Mouse (Mus musculus) R1 (cell line): ENCODE measurements around the gene Zdhhc14.
"Not testable (repeated sequence)": the region's sequence is repeated elsewhere in the genome, so short reads cannot be mapped to it uniquely, and the experiment has no call there.

Source experiments
- DNase-seq: peaks from one replicate; pipeline ENCODE4 v3.0.0-alpha.2; 2018; ENCODE audit warnings: low read depth, low spot score

Gene Zdhhc14

DNA sequence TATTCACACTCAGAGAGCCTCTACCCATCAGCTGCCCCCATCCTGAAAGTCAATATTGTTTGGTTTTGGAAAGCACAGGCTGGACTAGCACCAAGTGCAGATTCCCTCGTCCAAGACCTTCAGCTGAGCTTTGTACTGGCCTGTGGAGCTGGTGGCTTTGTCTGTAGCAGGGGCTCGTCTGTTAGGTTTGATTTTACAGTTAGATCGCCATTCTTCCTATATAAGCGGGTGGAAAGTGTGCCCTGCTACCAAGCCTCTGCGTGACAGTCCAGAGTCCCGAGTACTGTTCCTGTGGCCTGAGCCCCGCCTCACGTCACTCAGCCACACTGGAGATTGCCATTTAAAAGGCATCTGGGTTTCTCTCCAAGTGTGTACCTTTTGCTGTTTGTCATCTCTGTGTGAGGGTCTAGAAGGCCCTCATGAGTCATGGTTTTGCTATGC lies 113.8 kb downstream of the Zdhhc14 start:
- DNase-seq: no peak

DNA sequence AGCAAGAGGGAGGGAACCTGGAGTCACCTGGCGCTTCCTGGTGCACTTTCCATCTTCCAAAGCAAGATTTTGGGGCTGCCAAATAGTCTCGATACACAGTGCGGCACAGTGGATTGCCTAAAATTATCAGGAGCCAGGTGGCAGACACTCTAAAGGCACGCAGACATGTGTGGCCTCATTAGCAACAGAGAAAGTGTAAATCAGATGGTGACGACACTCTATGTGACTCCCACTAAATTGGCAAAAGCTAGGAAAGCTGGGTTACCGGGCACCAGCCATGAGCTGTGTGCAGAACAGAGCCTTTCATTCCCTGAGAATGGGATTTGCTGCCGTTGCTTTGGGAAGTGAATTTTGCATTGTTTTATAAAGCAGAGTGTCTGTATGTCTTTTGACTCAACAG lies 115.0 kb downstream of the Zdhhc14 start:
- no peak for DNase-seq

DNA sequence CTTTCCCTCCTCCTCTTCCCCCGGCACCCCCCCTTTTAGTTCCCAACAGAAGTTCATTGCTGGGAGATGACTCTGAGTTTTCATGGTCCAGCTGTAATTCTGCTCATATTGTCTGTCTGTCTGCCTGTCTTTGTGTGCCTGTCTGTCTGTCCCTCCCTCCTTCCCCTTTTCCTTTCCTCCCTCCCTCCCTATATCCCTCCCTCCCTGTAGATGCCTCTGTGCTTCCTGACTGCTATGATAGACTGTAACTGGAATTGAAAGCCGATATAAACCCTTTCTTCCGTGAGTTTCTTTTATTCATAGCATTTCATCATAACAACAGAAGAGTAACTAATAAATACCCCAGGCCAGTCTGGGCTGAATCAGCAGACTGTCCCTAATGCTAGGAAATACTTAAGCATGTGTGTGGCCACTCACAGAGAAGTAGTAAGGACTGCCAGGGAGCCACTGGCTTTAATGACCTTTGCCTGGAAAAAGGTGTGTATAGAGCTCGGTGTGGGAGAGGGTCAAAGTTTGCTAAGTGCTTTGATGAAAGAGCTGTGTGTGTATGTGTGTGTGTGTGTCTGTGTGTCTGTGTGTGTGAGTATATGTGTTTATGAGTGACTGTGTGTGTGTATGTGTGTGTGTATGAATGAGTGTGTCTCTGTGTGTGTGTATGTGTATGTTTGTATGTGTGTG lies 117.7 kb downstream of the Zdhhc14 start:
- no peak for DNase-seq

DNA sequence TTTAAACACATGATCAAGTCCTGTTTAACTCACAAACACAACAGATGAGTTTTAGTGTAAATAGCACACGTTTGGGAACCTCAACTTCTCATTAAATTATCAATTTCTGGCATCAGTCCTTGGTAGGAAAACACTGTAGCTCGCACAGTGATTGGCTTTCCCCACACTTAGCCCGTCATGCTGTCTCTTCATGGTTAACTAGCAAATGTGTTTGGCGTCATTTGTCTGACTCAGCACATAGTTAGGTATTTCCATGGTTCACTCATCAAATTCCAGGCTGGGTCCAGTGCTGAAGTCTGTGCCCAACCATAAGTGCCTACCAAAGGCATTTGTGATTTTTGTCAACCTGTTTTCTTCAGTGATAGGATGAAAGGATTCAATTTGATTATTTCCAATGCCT lies 119.9 kb downstream of the Zdhhc14 start:
- no peak for DNase-seq

DNA sequence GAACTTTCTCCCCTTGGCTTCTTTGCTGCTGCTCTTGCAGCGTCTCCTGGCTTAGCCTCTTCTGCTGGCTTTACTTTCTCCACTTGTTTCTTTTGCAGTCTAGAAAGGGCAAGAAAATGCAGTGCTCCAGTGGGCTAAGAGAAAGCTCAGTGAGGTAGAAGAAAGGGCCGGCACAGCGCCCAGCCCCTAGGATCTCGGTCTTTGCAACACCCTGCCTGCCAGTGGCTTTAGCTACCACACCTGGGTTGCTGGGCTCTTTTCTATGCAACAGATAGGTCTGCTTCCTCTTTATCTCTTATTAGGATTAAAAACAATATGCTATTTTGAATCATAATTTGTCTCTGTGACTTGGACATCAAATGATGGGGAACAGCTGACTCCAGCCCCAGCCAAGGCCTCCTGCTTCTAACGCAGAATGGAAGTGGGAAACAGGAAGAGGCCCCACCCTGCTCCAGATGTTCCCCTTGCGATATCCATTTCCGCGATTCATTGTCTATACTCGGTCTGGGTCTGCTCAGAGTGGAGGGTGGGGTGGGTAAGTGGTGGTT lies 122.5 kb downstream of the Zdhhc14 start:
- peak; percentile 70 for DNase-seq

DNA sequence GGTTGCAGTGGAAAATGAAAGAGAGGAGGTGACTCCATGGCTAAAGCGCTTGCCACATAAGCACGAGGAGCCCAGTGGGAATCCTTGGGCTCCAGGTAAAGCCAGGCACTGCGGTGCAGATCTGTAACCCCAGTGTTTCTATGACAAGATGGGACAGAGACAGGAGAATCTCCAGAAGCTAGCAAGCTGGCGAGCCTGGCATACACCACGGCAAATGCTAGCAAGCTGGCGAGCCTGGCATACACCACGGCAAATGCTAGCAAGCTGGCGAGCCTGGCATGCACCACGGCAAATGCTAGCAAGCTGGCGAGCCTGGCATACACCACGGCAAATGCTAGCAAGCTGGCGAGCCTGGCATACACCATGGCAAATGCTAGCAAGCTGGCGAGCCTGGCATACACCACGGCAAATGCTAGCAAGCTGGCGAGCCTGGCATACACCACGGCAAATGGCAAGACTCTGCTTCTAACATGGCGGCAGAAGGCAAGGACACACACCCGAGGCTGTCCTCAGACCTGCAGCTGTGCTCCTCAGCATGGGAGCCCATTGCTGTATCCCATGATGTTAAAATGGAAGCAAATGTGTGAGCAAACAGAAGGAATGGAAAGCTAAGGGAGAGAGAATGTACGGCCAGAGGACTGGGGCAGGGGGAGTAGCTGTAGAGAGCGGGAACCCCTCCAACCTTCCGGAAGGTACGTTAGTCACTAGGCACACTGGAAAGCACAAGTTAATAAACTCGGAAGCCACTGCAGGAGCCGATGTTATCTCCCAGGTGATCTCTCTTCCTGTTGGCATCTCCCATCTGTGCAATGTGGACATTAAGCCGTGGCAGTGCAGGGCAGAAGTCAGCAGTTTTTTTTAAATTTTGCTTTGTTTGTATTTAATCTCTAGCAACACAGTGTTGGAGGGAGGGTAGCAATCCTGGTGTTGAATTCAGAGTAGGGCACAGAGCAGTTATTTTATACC lies 129.6 kb downstream of the Zdhhc14 start:
- DNase-seq: no peak

DNA sequence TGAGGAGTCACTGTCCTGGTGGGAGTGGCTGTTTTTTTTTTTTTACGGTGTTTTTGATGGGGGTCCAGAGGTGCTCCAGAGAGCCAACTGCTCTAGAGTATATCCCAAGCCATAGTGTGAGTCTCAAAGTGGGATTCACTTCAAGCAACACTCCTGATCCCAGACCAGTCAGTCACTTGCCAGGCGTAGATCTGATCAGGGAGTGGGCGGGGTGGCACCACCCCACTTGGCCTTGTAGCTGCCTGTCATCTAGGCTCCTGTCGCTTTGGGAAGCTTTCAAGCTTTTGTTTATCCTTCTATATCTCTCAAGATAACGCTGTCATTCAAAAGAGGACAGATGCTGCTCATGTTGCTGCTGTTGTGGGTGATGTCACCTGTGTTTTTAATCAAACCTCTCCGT lies 130.4 kb downstream of the Zdhhc14 start:
- no peak for DNase-seq

DNA sequence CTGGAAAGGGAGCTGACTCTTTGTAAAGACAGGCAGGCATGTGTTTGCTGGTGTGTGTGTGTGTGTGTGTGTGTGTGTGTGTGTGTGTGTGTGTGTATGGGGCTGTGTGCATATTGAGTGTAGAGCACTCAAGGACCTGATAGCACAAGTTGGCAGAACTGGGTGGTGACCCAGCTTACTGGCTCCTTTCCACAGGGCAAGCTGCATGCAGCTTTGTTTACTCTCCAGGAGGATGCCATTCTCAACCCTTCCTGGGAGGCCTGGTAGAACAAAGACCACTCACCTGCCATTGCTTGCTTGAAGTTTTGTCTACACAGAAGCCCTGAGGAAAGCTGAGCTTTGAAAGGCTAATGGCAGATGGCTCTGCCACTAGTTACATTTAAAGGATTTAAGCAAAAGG lies 130.8 kb downstream of the Zdhhc14 start:
- peak; percentile 52 for DNase-seq

DNA sequence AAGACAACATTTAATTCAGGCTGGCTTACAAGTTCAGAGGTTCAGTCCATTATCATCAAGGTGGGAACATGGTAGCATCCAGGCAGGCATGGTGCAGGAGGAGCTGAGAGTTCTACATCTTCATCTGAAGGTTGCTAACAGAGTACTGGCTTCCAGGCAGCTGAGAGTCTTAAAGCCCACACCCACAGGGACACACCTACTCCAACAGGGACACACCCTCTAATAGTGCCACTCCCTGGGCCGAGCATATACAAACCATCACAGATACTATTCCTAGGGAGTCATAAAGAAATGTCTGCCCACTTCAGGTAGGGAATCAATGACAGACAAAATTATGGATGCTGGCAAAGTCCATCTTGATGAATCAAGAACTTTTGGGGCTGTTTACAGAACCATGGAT lies 132.5 kb downstream of the Zdhhc14 start:
- DNase-seq: not testable (repeated sequence)

DNA sequence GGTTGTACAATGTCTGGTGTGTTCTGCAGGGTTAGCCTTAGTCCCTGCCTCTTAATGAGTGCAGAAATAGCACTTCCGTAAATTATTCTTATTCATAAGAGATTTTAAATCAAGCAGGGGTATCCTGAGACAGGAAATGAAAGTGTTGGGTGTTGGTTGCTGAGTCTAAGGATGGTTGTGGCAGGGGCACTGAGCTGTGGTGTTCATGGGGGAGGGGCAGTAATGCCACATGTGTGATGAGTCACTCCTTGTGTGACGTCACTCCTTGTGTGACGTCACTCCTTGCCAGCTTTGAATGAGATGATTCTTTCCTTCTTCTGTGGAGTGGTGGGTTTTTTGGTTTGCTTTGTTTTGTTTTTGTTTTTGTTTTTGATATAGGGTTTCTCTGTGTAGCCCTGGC lies 134.0 kb downstream of the Zdhhc14 start:
- no peak for DNase-seq

DNA sequence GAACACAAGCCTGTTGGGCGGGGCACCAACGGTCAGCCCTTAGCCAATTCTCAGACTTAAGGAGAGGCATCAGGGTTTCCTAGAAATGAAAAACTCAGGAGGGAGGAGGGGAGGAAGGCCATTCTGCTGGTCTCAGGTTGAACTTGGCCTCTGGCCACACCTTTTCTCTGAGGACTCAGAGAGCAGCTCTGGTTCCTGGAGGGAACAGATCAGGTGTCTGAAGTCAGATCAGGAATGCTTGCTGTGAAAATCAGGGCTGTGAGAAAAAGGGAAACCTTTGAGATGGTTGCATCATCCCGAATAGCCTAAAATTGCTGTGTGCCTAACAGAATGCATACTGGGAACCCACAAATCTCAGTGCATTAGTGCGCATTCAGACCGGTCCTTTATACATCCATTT lies 135.3 kb downstream of the Zdhhc14 start:
- DNase-seq: no peak

DNA sequence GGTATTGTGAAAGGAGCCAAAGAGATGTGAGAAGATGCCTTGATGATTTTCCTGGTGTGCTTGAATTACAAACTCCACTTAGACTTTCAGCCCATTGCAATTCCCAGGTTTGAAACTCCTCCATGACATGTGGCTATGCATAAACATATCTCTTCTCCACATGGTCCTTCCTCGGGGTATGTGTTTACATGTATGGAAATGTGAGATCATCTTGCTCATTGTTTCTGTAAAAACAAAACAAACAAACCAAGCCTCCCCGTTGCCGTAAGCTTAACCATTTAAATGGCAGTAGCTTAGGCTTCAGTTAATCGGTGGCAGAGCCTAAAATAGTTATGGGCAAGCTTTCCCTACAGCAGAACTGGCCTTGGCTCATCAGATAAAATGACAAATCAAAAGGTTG lies 137.3 kb downstream of the Zdhhc14 start:
- DNase-seq: no peak

DNA sequence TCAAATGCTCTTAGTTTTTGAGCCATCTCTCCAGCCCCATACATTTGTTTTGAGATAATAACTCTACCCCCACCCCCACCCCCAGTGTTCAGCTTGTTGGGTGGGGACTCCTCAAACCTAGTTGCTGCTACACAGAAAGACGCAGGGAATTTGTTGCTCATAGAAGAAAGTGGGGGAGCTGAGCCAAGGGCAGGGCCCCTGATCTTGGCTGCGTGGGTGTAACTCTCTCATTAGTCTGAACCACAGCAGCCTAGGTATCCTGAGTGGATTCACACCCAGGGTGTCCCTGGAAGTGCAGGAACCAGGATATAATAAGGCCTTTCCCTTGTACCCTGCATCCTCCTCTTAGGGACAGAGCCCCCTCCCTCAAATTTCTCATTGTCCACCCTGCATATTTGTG lies 142.9 kb downstream of the Zdhhc14 start:
- DNase-seq: no peak

DNA sequence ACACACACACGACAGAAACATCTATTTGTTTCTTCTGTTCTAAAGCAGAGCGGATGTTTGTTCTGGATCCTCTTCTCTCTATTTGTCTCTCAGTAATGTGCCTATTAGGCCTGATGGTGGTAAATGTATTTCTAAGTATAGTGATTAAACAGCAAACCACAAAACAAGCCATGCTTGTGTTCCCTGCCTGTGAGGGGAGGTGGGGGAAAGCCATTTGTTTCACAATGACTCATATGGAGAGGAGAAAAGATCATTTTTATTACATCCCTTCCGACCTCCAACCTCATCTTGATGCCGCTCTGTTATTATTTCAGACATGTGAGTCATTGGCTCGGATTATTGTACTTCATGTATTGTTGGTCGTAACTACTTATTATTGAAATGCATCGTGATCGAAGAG lies 149.1 kb downstream of the Zdhhc14 start:
- no peak for DNase-seq

DNA sequence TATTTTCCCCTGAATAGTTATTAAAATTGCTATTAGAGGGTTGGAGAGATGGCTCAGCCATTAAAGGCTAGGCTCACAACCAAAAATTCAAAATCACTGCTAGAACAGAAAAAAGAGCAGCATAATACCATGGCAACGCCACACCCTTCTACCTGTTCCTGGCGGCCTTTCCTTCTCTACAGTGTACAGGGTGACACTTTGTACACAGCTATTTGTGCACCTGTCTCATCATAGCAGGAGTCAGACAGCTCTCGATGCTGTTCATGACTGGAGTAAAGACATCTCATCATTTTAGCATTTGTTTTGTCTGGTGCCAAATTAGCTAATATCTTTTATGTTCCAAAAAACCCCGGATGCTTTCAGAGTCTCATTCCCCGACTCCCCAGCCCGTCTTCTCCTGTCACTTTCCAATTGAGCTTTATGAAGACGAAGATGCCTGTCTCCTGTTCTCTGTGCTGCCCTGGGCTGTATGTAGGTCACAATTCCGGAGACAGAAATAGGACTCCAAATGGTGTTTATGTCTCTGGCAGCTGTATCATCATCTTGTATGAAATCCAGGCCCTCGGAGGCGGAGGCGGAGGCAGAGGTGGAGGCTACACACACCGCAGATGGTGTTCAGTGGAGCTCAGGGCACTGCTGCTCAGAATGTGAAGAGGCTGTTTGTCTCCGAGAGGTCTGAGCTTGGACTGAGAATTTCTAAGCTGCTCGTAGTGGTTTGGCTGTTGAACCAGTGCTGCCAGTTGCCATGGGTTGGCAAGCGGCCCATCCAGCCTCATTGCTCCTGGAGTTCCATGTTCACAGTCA lies 150.8 kb downstream of the Zdhhc14 start:
- DNase-seq: no peak

DNA sequence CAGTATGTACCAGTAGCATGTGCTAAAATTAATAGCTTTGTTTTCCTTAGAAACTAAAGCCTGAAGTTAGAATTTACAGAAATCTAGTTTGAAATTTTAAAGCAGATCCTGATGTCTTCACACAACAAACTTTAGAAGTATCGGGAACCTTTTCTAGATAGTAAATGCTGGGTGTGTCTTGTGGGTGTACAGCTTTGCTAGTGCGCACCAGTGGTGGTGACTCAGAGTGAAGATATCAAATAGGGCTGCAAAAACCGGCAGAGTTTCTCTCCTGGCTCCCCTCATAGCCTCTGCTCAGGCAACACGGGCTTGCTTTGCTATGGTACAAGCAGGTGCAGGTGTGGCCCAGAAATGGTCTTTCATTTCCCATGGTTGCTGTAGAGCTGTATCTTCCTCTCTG lies 157.8 kb downstream of the Zdhhc14 start:
- DNase-seq: no peak

DNA sequence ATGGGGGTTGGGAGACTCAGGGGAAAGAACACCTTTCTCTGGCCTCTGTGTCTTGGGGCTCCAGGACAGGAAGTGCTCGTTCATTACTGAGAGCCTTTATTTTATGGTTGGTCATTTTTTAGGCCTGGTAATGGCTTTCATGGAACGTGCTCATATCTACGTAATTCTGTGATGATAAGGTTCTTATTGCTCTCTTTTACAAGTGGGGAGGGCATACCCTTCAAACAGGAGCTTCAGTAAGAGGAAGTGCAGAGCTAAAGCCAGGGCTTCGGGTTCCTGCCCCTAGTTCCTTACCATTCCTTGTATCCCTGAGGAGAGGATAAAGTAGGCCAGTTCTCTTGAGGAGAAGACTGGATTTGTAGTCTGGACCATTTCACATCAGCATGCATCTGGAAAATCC lies 158.3 kb downstream of the Zdhhc14 start:
- no peak for DNase-seq

DNA sequence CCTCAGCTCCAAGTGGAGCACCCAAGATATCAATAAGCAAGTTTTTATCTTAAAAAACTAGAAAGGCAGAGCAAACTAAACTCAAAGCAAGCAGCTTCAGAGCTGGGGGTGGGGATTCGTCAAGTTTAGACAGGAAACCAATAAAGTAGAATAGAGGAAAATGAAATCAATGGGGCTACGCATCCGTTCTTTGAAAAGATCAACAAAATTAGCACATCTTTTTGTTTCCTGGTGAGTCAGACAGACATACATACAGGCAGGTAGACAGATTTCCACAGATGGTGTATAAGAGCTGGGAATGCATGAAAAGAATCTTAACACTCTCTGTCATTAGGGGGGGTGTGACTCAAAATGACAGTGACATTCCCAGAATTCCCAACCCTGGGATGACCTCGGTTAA lies 159.2 kb downstream of the Zdhhc14 start:
- no peak for DNase-seq

DNA sequence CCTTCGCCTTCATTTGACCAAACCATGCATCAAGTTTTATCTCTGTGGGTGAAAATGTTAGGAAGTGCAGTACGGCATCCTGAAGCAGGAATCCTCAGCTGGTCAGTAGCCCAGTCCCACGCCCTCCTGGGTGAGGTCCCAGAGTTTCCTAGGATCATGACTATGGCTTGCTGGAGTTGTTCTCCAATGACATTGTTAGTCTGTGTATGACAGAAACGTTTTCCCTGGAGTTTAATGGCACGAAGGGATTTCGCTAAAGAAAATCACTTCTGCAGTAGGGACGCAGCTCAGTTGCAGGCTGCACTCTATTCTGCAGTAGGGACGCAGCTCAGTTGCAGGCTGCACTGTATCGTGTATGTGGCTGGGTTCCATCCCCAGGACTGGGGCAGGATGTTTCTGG lies 161.6 kb downstream of the Zdhhc14 start:
- DNase-seq: no peak

DNA sequence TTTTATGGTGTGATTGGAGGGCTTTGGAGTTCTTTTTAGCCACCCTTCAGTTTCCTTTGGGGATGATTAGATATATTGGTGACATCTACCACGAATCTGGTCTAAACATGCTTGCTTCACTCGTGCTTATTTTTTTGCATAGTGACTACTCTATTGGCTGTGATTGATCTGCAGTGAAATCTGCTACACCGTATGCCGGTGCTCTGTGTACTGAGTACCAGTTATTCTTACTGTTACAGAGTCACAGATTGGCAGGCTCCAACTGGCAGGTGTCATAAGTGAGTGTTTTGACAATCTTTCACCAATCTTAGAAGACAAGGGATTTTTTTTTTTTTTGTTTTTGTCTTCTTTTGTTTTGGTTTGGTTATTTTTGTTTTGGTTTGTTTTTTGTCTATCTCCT lies 163.2 kb downstream of the Zdhhc14 start:
- no peak for DNase-seq

DNA sequence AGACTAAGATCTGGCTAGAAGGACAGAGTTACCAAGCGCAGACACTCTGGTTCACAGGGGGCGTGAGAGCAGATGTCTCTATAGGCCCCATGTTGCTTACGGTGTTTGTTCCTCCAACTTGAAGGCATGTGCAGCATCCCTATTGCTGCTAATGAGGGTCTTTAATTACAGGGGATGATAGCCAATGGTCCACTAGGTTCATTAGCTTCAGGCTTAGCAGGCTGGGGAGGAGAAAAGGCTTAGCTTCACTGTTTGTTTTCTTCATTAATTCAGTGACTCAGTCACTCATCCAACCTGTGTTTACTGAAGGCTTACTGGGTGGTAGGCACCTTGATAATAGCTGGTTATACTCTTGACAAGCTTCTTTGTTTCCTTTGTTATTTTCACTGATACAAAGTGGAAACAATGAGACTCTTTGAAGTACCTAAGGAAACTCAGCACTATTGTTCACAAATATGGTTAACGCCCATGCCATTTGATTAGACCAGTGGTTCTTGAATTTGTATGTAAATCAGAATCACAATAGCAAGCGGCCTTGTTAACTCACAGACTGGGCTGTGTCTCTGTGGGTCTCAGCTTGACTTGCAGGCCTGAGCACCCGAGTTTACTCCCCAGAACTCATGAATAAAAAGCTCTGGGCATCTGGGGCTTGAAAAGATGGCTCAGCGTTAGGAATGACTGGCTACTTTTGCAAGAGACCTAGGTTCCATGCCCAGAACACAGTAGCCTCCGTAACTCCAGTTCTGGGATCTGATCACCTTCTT lies 168.1 kb downstream of the Zdhhc14 start:
- peak; percentile 31 for DNase-seq
